Mouse (Mus musculus) cerebellum, adult 9-10 months (tissue): ENCODE results near the gene Fbn1.

Source experiments
- DNase-seq: peaks from one replicate; pipeline ENCODE4 v3.0.0; 2022

Gene Fbn1

GRCm38 (mm10) chr2:125386221-125386965 lies 121.4 kb downstream of the Fbn1 start:
- no peak for DNase-seq

GRCm38 (mm10) chr2:125384941-125385340 lies 122.9 kb downstream of the Fbn1 start:
- no peak for DNase-seq

GRCm38 (mm10) chr2:125384415-125384814 lies 123.4 kb downstream of the Fbn1 start:
- DNase-seq: no peak

GRCm38 (mm10) chr2:125383273-125383641 lies 124.5 kb downstream of the Fbn1 start:
- DNase-seq: no peak

GRCm38 (mm10) chr2:125382613-125383272 lies 125.0 kb downstream of the Fbn1 start:
- DNase-seq: no peak

GRCm38 (mm10) chr2:125380086-125380485 lies 127.7 kb downstream of the Fbn1 start:
- no peak for DNase-seq

- no peak for DNase-seq
Measured at GRCm38 (mm10) chr2:125379206-125379605, 128.6 kb downstream of the Fbn1 start.

- no peak for DNase-seq
Measured at GRCm38 (mm10) chr2:125375926-125376325, 131.9 kb downstream of the Fbn1 start.

- no peak for DNase-seq
Measured at GRCm38 (mm10) chr2:125375301-125375700, 132.5 kb downstream of the Fbn1 start.

GRCm38 (mm10) chr2:125369666-125370065 lies 138.1 kb downstream of the Fbn1 start:
- DNase-seq: peak; percentile 7

GRCm38 (mm10) chr2:125368616-125369015 lies 139.2 kb downstream of the Fbn1 start:
- no peak for DNase-seq

GRCm38 (mm10) chr2:125361661-125362060 lies 146.1 kb downstream of the Fbn1 start:
- DNase-seq: no peak

GRCm38 (mm10) chr2:125356486-125356885 lies 151.3 kb downstream of the Fbn1 start:
- no peak for DNase-seq

- no peak for DNase-seq
Measured at GRCm38 (mm10) chr2:125356068-125356467, 151.7 kb downstream of the Fbn1 start.

GRCm38 (mm10) chr2:125355216-125355971 lies 152.4 kb downstream of the Fbn1 start:
- no peak for DNase-seq

GRCm38 (mm10) chr2:125354587-125354986 lies 153.2 kb downstream of the Fbn1 start:
- no peak for DNase-seq

GRCm38 (mm10) chr2:125349144-125349543 lies 158.6 kb downstream of the Fbn1 start:
- no peak for DNase-seq

GRCm38 (mm10) chr2:125342181-125342950 lies 165.4 kb downstream of the Fbn1 start:
- DNase-seq: no peak

GRCm38 (mm10) chr2:125340381-125340780 lies 167.4 kb downstream of the Fbn1 start:
- no peak for DNase-seq

GRCm38 (mm10) chr2:125337239-125337638 lies 170.6 kb downstream of the Fbn1 start:
- DNase-seq: no peak

- DNase-seq: no peak
Measured at GRCm38 (mm10) chr2:125335206-125335605, 172.6 kb downstream of the Fbn1 start.

GRCm38 (mm10) chr2:125334163-125334562 lies 173.6 kb downstream of the Fbn1 start:
- DNase-seq: peak; percentile 4

- no peak for DNase-seq
Measured at GRCm38 (mm10) chr2:125331581-125331980, 176.2 kb downstream of the Fbn1 start.
